Mouse (Mus musculus) olfactory bulb, adult 2 months (tissue): ENCODE results near the gene S100a4. TPM values are rescaled to one million over a fixed set of nuclear protein-coding genes. Genes with fewer than 3 reads are reported as not detected.

ENCODE experiments used
- H3K27ac ChIP-seq: fragments of 200-500 bp; 2 replicates; pipeline ENCODE4 v1.5.1; 2012; ENCODE audit warnings: low read depth, low read length; ENCODE audit not compliant: insufficient read depth
- H3K4me1 ChIP-seq: fragments of 200-500 bp; 2 replicates; pipeline ENCODE4 v1.6.1; 2012; ENCODE audit warnings: low read length; ENCODE audit not compliant: control insufficient read depth, insufficient read depth
- H3K4me3 ChIP-seq: fragments of 200-500 bp; 2 replicates; pipeline ENCODE4 v1.5.1; 2012; ENCODE audit warnings: mild to moderate bottlenecking, low read depth, low read length, moderate library complexity; ENCODE audit not compliant: insufficient read depth
- CTCF ChIP-seq: fragments of 200-500 bp; IDR thresholded peaks from 2 replicates; pipeline ENCODE4 v1.5.1; 2012; ENCODE audit warnings: low read depth, mild to moderate bottlenecking, low read length, moderate library complexity; ENCODE audit not compliant: insufficient read depth
- POLR2A ChIP-seq: fragments of 200-500 bp; IDR thresholded peaks from 2 replicates; pipeline ENCODE4 v1.6.1; 2012; ENCODE audit warnings: mild to moderate bottlenecking, low read depth, low read length, moderate library complexity; ENCODE audit not compliant: insufficient read depth
- WGBS: fragments of 180-500 bp; shearing (Covaris S2); methylation state at CpG from one replicate; pipeline ENCODE4 v1.1.7; 2018; 5-methylcytosine and 5-hydroxymethylcytosine counted together
- polyA plus RNA-seq: library from polyadenylated mRNA; stranded (reverse); fragments of >200 nt; gene quantifications from 2 replicates; pipeline ENCODE4 v1.2.4, GENCODE M21; 2012; ENCODE audit warnings: low replicate concordance; ENCODE audit not compliant: missing spikeins, insufficient read depth, insufficient read length

Gene S100a4
- not detected in 2 replicates for polyA plus RNA-seq

DNA sequence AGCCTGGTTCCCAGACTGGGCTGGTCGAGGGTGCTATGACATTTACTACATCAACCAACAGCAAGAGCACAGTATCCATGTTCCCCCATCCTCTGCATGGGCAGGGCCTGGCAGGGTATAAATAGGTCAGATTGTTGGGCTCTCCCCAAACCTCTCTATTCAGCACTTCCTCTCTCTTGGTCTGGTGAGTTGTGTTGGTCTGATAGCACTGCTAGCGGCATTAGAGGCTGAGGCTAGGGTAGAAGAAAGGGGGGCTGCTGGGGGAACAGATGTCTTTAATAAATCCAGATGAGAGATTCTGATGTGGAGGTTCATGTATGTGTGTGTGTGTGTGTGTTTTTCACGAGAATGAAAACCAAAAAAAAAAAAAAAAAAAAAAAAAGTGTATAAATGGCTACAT lies at the start of gene S100a4:
S100a4 (plus strand) TSS at position 149 of the 400 bp plus-strand sequence.
- TF ChIP-seq CTCF = no peak
- H3K4me3 ChIP-seq = no peak within 1 kb of the TSS
- H3K27ac ChIP-seq = peak within 1 kb of the TSS; percentile 27; the same call in 1 of the 2 replicates
- H3K4me1 ChIP-seq = peaks cover 38% of the 10 kb centered on the region
- 41% methylated on average over 3 of the region's 3 CpGs for WGBS

DNA sequence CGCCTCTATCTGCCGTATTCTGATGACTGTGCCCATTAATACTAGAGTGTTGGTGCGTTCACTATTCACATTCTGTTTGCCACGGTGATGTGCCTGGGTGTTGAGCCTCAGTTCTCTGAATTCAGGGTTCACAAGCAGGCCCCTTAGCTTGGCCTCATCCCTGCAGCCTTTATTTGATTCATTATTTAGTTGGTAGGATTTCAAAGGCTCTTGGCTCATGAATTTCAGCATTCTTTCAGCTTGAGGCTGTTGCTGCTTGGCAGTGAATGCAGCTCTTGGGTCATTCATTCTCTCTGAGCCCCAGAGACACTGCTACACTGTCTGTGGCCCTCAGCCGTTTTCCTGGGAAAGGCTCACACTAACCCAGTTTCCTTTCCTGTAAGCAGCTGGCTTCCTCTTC lies 47.6 kb upstream of the S100a4 start:
- WGBS = 41% methylated on average over 5 of the region's 5 CpGs
- TF ChIP-seq CTCF (no peak), POLR2A (no peak)
- no peaks in the 10 kb centered on the region for H3K4me1 ChIP-seq
- H3K4me3 ChIP-seq = no peak overlapping the region
- no peak overlapping the region for H3K27ac ChIP-seq

DNA sequence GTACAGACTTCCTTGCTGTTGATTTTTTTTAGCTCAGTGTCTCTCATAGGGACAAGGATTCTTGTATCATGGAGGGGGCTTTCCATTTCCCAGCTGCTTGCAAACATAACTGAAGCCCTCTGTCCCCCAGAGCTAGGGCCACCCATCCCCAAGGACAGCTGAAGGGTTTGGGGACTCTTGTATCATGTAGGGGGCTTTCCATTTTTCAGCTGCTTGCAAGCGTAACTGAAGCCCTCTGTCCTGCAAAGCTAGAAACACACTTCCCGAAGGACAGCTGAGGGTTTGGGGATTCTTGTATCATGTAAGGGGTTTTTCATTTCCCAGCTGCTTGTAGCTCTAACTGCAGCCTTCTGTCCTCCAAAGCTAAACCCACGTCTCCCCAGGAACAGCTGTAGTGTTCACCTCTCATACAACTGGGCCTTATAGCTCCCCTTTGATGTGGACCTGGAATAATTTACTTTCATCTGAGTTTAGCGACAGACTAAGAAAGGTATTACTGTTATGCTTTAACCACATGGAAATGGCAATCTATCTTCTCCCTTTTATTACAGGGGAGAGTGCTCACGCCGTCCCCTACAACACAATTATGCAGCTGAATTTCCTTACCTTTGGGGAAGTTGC lies 43.5 kb upstream of the S100a4 start, which contains the start of gene S100a3:
S100a3 (plus strand) TSS at position 571 of the 621 bp plus-strand sequence.
- Histone ChIP-seq H3K4me1 (no peaks in the 10 kb centered on the region), H3K27ac (no peak within 1 kb of the TSS), H3K4me3 (no peak within 1 kb of the TSS)
- WGBS = 89% methylated on average over 6 of the region's 6 CpGs
- no peak for TF ChIP-seq POLR2A
- TF ChIP-seq CTCF = no peak

DNA sequence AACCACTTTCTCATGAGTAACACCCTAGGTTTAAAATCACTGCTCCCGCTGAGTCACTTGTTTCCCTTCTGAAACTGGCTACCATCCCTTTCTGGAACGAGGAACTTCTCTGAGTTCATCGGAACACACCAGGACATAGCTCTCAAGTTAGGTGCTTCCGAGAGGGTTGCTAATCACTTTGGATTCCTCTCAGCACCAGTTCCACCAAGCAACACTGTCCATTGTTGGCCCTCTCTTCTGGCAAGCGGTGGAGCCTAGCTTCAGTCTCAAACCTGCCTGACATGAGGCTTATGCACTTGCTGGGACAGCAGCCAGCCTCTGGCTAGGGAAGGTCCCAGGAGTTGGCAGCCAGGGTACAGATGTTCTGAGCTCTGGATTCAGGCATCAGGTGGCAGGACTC lies 28.9 kb upstream of the S100a4 start:
- H3K27ac ChIP-seq = no peak overlapping the region
- no peak for TF ChIP-seq POLR2A
- TF ChIP-seq CTCF = no peak
- WGBS = 43% methylated on average over 5 of the region's 5 CpGs
- no peak overlapping the region for H3K4me3 ChIP-seq
- peaks cover 4% of the 10 kb centered on the region for H3K4me1 ChIP-seq

DNA sequence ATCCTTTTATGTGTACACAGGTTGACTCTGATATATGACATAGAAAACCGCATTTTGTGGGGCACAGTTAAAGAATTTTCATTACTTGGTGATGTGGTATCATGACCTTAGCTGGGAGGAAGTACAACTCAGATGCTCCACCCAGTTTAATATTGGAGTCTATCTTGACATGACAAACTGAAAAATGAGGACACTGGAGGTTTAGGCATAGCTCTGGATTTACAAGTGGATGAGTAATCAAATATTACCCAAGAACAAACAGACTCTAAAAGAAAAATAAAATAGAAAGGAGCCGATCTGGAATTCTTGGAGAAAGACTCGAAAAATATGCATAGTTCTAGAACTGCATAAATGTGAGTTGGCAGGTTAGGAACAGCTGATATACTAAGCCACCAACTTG lies 28.3 kb upstream of the S100a4 start:
- 93% methylated on average over 3 of the region's 3 CpGs for WGBS
- Histone ChIP-seq H3K4me1 (peaks cover 4% of the 10 kb centered on the region), H3K27ac (no peak overlapping the region), H3K4me3 (no peak overlapping the region)
- TF ChIP-seq CTCF = no peak
- TF ChIP-seq POLR2A = no peak

DNA sequence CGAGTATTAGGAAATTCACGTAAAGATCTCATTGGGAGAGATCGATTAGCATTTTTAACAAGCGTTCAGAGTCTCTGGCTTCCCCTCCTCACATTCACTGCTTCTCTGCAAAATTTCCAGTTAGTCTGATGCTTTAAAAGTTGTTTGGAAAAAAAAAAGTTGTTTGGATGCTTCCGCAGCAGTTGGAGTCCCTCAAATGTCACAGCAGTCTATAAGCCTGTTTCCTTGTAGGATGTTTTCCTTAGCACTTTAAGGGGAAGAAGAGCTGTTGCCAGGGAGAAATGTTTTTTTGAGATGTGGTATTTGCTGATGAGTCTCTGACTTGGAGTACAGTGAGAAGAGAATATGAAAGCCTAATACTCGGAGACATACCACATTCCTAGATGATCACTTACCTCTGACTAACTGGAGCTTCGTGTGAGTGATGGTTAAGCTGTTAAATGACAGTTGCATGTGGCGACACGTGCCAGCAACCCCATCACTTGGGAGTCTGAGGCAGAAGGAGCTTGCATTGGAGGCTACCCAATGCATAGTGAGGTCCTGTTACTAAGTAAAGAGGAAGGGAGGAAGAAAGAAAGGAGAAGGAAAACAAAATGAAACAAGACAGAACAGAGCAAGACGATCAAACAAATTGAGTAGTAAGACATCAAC lies 27.1 kb upstream of the S100a4 start:
- 69% methylated on average over 10 of the region's 10 CpGs for WGBS
- H3K27ac ChIP-seq = no peak overlapping the region
- H3K4me3 ChIP-seq = no peak overlapping the region
- H3K4me1 ChIP-seq = peaks cover 4% of the 10 kb centered on the region
- no peak for TF ChIP-seq POLR2A
- no peak for TF ChIP-seq CTCF

DNA sequence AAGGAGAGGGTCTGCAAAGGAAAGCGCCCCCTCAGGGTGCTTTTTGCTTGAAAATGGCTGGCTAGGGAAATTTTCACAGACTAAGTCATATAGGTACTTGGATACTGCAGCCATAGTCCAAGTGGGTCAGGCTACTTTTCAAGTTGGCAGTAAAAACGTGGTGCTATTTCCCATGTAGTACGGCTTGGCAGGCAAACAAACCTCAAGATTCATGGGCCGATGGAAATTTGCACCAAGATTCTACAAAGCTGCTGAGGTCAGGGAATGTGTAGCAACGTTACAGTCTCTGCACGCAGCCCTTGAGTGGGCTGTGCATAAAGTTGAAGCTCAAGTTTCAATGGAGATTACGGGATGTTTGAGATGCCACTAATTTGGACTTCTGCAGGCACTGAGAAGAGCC lies 24.1 kb upstream of the S100a4 start:
- TF ChIP-seq POLR2A = no peak
- TF ChIP-seq CTCF = no peak
- Histone ChIP-seq H3K4me3 (no peak overlapping the region), H3K27ac (no peak overlapping the region), H3K4me1 (peaks cover 7% of the 10 kb centered on the region)
- 58% methylated on average over 7 of the region's 7 CpGs for WGBS

DNA sequence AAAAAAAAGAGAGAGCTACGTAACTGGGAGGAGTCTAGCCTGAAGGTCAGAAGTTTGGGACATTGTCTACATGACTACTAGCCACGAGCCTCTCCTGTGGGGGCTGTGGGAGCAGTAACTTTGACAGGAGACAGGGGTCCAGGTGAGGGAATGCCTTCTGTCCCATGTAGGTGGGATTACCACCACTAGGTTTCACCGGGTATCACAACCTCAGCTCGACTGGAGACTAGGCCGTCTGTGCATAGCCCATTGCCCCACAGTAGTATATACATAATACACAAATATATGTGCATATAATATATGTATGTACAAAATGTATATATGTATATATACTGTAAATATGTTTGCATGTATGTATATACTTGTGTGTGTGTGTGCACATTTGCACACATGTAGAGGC lies 22.4 kb upstream of the S100a4 start:
- 98% methylated on average over 5 of the region's 5 CpGs for WGBS
- H3K4me1 ChIP-seq = peaks cover 11% of the 10 kb centered on the region
- no peak overlapping the region for H3K27ac ChIP-seq
- H3K4me3 ChIP-seq = no peak overlapping the region
- no peak for TF ChIP-seq POLR2A
- no peak for TF ChIP-seq CTCF

DNA sequence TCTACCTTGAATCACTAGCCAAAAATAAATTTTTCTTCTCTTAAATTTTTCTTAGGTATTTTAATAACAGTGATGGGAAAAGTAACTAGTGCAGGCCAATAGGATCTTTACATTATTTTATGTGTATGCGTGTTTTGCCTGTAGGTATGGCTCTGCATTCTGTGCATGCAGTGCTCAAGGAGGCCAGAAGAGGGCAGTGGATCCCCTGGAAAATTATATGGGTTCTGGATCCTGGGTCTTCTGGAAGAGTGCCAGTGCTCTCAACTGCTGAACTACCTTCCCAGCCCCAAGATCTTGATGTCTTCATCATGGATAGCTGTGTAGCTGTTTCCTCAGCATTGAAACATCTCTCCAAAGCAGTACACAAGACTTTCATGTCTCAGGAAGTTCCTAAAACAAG lies 21.4 kb upstream of the S100a4 start:
- Histone ChIP-seq H3K27ac (no peak overlapping the region), H3K4me1 (peaks cover 21% of the 10 kb centered on the region), H3K4me3 (no peak overlapping the region)
- 97% methylated on average over 1 of the region's 1 CpGs for WGBS
- TF ChIP-seq POLR2A (no peak), CTCF (no peak)
